Mouse (Mus musculus) liver, adult 2 months (tissue): ENCODE measurements around the gene Gna13. TPM values are rescaled to one million over a fixed set of nuclear protein-coding genes. Genes with fewer than 3 reads are reported as not detected.

Experiments
- DNase-seq: peaks from one replicate; pipeline ENCODE4 v3.0.0-alpha.2; 2011; ENCODE audit warnings: low read depth, low spot score; ENCODE audit errors: extremely low read depth
- H3K27ac ChIP-seq: fragments of 200-500 bp; replicated peaks from 2 replicates; pipeline ENCODE4 v1.5.1; 2012; ENCODE audit warnings: low read depth, mild to moderate bottlenecking, control low read depth, inconsistent platforms, low read length; ENCODE audit not compliant: insufficient read depth
- H3K27me3 ChIP-seq: fragments of 200-500 bp; 2 replicates; pipeline ENCODE4 v1.6.1; 2012; ENCODE audit warnings: mild to moderate bottlenecking, moderate library complexity, low read length, inconsistent platforms; ENCODE audit not compliant: control insufficient read depth, insufficient read depth
- H3K36me3 ChIP-seq: fragments of 200-500 bp; 2 replicates; pipeline ENCODE4 v1.6.1; 2012; ENCODE audit warnings: low read length, inconsistent platforms; ENCODE audit not compliant: control insufficient read depth, insufficient read depth
- H3K4me1 ChIP-seq: fragments of 200-500 bp; 2 replicates; pipeline ENCODE4 v1.6.1; 2011; ENCODE audit warnings: low read length; ENCODE audit not compliant: control insufficient read depth, insufficient read depth
- H3K4me3 ChIP-seq: fragments of 200-500 bp; 2 replicates; pipeline ENCODE4 v1.5.1; 2011; ENCODE audit warnings: low read depth, mild to moderate bottlenecking, control low read depth, low read length, moderate library complexity; ENCODE audit not compliant: insufficient read depth
- H3K79me2 ChIP-seq: fragments of 200-500 bp; 2 replicates; pipeline ENCODE4 v1.6.1; 2012; ENCODE audit warnings: inconsistent platforms, mild to moderate bottlenecking, low read length, moderate library complexity; ENCODE audit not compliant: control insufficient read depth, insufficient read depth
- H3K9ac ChIP-seq: fragments of 200-500 bp; 2 replicates; pipeline ENCODE4 v1.6.1; 2012; ENCODE audit warnings: low read depth, mild to moderate bottlenecking, control low read depth, inconsistent platforms, low read length
- CTCF ChIP-seq: fragments of 200-500 bp; IDR thresholded peaks from 2 replicates; pipeline ENCODE4 v1.5.1; 2011; ENCODE audit warnings: low read depth, low read length, control low read depth
- POLR2A ChIP-seq: fragments of 200-500 bp; IDR thresholded peaks from 2 replicates; pipeline ENCODE4 v1.6.1; 2011; ENCODE audit warnings: low read length, control low read depth; ENCODE audit not compliant: insufficient read depth; ENCODE audit errors: extremely low read depth
- WGBS: fragments of 180-500 bp; shearing (Covaris S2); methylation state at CpG from one replicate; pipeline ENCODE4 v1.1.7; 2018; 5-methylcytosine and 5-hydroxymethylcytosine counted together
- polyA plus RNA-seq: library from polyadenylated mRNA; depleted of rRNA; stranded (reverse); fragments of >200 nt; gene quantifications from 2 replicates; pipeline ENCODE4 v1.2.3, GENCODE M21; 2012
- total RNA-seq: library from RNA; depleted of rRNA; stranded (reverse); fragments of >200 nt; gene quantifications from 2 replicates; pipeline ENCODE4 v1.2.3, GENCODE M21; 2014

Gene Gna13
- total and polyA plus RNA-seq, 2 experiments = 13.7 to 18.0 TPM

DNA sequence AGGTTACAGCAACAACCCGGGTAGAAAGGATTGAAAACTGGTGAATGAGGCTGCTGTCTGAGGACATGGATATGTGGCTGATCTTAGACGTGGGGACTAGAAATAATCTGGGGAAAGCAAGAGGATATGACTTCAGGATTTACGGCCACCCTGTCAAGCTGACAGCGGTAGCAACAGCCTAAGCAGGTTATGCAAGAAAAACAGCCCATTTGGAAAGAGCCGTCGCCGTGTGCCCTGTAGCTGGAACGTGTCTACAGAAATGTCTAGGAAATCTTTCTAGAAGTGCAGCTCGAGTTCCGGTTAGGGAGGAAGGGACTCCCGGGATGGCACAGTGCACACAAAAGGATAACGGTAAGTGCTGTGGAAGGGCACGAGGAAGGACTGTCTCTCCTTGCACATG is 36.4 kb upstream of the Gna13 start:
- no peak overlapping the region for H3K27ac ChIP-seq
- 71% methylated on average over 13 of the region's 13 CpGs for WGBS
- no peak for DNase-seq
- no peaks in the 10 kb centered on the region for H3K36me3 ChIP-seq
- 0 out of 2 replicates have a peak, but pooled peaks cover 2% of the 10 kb centered on the region for H3K27me3 ChIP-seq
- H3K4me3 ChIP-seq = no peak overlapping the region
- no peak for TF ChIP-seq POLR2A
- no peaks in the 10 kb centered on the region for H3K4me1 ChIP-seq
- H3K9ac ChIP-seq = no peak overlapping the region
- H3K79me2 ChIP-seq = no peaks in the 10 kb centered on the region

DNA sequence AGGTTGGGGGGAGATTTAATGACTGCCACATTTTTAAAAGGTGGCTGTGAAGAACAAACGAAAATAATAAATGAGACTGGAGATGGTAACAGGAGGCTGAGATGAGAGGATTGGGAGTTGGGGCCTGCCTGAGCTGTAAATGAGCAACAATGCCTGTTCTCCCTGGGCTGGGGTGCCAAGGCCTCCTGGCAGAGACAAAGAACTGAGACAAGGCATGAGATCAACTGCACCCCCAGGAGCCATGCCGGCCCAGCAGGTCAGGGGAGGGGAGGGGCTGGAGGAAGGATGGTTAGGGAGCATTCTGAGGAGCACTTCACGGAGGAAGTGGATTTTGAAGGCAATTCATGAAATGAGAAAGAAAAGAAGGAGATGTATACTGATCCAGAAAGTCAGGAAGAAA is 35.2 kb upstream of the Gna13 start:
- TF ChIP-seq CTCF (no peak), POLR2A (no peak)
- Histone ChIP-seq H3K27ac (no peak overlapping the region), H3K4me1 (peaks cover 3% of the 10 kb centered on the region; the same call in 1 of the 2 replicates), H3K4me3 (no peak overlapping the region), H3K79me2 (no peaks in the 10 kb centered on the region), H3K27me3 (no peaks in the 10 kb centered on the region), H3K36me3 (no peaks in the 10 kb centered on the region), H3K9ac (no peak overlapping the region)
- no peak for DNase-seq
- WGBS = 58% methylated on average over 3 of the region's 3 CpGs

DNA sequence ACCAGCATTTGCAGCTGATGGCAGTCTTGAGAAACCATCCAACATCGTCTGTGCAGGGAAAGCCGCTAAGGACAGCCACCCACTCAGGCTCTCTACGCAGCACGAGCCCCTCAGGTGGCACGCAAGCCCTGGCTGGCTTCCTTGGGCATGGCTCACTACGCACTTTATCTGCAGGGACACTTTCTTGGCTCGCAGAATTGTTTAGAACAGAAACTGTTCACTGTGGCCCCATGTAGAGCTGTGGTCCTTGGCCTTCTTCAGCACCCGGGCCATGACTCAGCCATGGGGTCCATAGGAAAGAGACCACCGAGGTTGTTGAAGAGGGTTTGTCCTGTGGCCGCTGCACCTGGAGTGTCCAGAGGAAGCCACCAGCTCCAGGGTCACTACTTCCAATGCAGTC is 34.7 kb upstream of the Gna13 start:
- H3K27ac ChIP-seq = no peak overlapping the region
- no peak overlapping the region for H3K9ac ChIP-seq
- H3K79me2 ChIP-seq = no peaks in the 10 kb centered on the region
- H3K27me3 ChIP-seq = no peaks in the 10 kb centered on the region
- H3K36me3 ChIP-seq = no peaks in the 10 kb centered on the region
- no peak overlapping the region for H3K4me3 ChIP-seq
- peaks cover 5% of the 10 kb centered on the region; the same call in 1 of the 2 replicates for H3K4me1 ChIP-seq
- TF ChIP-seq POLR2A (no peak), CTCF (no peak)
- DNase-seq = no peak
- WGBS = 86% methylated on average over 10 of the region's 10 CpGs

DNA sequence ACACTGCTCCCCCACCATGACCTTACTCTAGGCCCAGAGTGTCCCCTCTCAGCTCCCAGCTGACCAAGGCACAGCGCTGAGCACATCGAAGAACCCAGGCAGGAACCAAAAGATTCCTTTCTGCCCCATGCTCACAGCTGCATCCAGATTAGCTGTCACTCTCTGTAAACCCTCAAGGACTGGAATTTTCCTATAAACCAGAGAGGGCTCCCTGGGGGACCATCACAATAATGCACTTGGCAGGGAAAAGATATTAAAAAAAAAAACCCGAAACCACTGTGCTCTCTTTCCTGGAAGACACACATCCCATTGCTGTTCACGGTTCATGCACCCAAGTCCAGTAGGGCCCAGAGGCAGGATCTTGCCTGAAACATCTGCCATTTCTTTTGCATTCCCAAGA is 33.3 kb upstream of the Gna13 start:
- TF ChIP-seq CTCF (no peak), POLR2A (no peak)
- H3K36me3 ChIP-seq = no peaks in the 10 kb centered on the region
- DNase-seq = no peak
- 65% methylated on average over 4 of the region's 4 CpGs for WGBS
- H3K4me3 ChIP-seq = no peak overlapping the region
- no peaks in the 10 kb centered on the region for H3K79me2 ChIP-seq
- H3K4me1 ChIP-seq = peaks cover 5% of the 10 kb centered on the region; the same call in 1 of the 2 replicates
- H3K9ac ChIP-seq = no peak overlapping the region
- H3K27ac ChIP-seq = no peak overlapping the region
- H3K27me3 ChIP-seq = no peaks in the 10 kb centered on the region

DNA sequence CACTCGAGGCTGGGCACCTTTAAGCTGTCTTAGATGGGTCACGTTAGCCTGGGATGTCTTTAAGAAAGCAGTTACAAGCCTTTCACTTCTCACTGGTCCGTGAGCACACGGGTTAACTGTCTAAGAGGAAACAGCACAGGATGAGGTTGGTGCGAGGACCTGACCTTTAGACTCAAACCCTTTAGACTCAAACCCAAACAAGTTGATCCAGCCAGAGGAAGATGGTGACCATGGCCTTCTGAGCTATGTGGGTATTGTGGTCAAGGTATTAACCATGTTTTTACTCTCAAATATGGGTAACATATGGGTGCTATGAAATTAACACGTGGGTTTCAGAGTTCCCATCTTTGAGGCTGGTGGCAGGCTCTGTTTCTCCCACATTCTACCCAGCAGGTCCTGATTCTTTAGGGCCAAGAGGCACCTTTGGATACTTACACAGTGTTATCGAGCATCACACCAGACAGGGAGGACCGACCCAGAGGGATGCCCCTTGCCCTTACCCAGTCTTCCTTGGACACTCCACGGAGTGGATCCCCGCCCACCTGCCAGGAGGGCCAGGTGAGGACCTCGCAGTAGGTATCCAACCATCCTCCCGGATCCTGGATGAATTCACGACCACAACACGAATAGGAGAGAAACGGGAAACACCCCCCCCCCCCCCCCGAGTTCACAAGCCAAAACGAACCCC is 31.8 kb upstream of the Gna13 start:
- H3K79me2 ChIP-seq = no peaks in the 10 kb centered on the region
- no peaks in the 10 kb centered on the region for H3K27me3 ChIP-seq
- no peak overlapping the region for H3K27ac ChIP-seq
- no peak for TF ChIP-seq POLR2A
- TF ChIP-seq CTCF = no peak
- 30% methylated on average over 17 of the region's 17 CpGs for WGBS
- H3K9ac ChIP-seq = no peak overlapping the region
- no peak overlapping the region for H3K4me3 ChIP-seq
- H3K4me1 ChIP-seq = peaks cover 5% of the 10 kb centered on the region; the same call in 1 of the 2 replicates
- no peaks in the 10 kb centered on the region for H3K36me3 ChIP-seq
- DNase-seq = no peak

DNA sequence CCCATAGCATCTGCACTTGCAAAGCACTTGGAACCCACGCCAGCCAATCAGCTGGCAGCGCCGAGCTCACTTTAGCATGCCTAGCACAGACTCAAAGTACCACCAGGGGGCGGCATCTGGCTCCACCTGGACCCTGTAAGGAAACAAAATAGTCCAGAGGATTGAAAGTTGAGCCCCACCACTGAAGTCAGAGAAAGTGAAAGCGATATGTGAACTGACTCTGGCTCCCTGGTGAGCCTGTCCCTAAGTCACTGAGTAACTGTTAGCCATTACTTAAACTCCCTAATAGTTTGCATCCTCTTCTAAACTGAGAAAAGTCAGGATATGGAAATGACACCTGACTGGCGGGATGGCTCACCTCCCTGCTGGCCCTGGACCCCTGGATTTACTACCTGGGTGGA is 31.2 kb upstream of the Gna13 start:
- H3K9ac ChIP-seq = peak overlapping the region; percentile 59; the same call in 1 of the 2 replicates
- H3K79me2 ChIP-seq = no peaks in the 10 kb centered on the region
- peak; percentile 81 for DNase-seq
- H3K4me1 ChIP-seq = peaks cover 5% of the 10 kb centered on the region; the same call in 1 of the 2 replicates
- H3K4me3 ChIP-seq = peak overlapping the region; percentile 13; the same call in 1 of the 2 replicates
- peak overlapping the region; percentile 43 for H3K27ac ChIP-seq
- 2% methylated on average over 6 of the region's 6 CpGs for WGBS
- TF ChIP-seq POLR2A (no peak), CTCF (peak; percentile 91)
- no peaks in the 10 kb centered on the region for H3K27me3 ChIP-seq
- no peaks in the 10 kb centered on the region for H3K36me3 ChIP-seq
